Mouse (Mus musculus) G1E-ER4 (cell line): ENCODE data around the gene Arhgef9. TPM values are rescaled to one million over a fixed set of nuclear protein-coding genes. Genes with fewer than 3 reads are reported as not detected.

Source experiments
- GATA1 ChIP-seq: IDR thresholded peaks from one replicate; pipeline ENCODE4 v1.8.0; 2012; ENCODE audit warnings: low read length, inconsistent platforms
- polyA plus RNA-seq: library from polyadenylated mRNA; stranded (reverse); fragments of >175 nt; gene quantifications from 2 replicates; pipeline ENCODE4 v1.2.3, GENCODE M21; 2012

The Arhgef9 gene
- polyA plus RNA-seq, 1 experiment: not detected

GRCm38 (mm10) chrX:95077013-95077699 is 119.5 kb downstream of the Arhgef9 start:
- TF ChIP-seq GATA1: no peak

- no peak for TF ChIP-seq GATA1
Measured at GRCm38 (mm10) chrX:95027907-95028306, 168.7 kb downstream of the Arhgef9 start.

- no peak for TF ChIP-seq GATA1
Measured at GRCm38 (mm10) chrX:95026361-95026892, 170.2 kb downstream of the Arhgef9 start, which contains the start of gene Spin4. Gene Spin4, minus strand, starts transcription at chrX:95026682.

GRCm38 (mm10) chrX:95025779-95026360 is 170.8 kb downstream of the Arhgef9 start:
- no peak for TF ChIP-seq GATA1

GRCm38 (mm10) chrX:95012033-95012432 is 184.6 kb downstream of the Arhgef9 start:
- TF ChIP-seq GATA1: no peak

Other genes starting within 250 kb of the Arhgef9 start
- 0.32 and 0.39 TPM in 2 replicates for gene Spin4, start 170.2 kb downstream of the Arhgef9 start, polyA plus RNA-seq
- gene Amer1, start 248.0 kb upstream of the Arhgef9 start, polyA plus RNA-seq: 0.46 and 0.64 TPM in 2 replicates